Mouse (Mus musculus) cerebellum, adult 2 months (tissue): ENCODE measurements around the gene Zim1.

ENCODE experiments used
- CTCF ChIP-seq: fragments of 200-500 bp; IDR thresholded peaks from 2 replicates; pipeline ENCODE4 v1.5.1; 2011; ENCODE audit warnings: low read depth, mild to moderate bottlenecking, control low read depth, low read length, moderate library complexity, borderline replicate concordance; ENCODE audit not compliant: insufficient read depth
- POLR2A ChIP-seq: fragments of 200-500 bp; IDR thresholded peaks from 2 replicates; pipeline ENCODE4 v1.6.1; 2011; ENCODE audit warnings: low read length, control low read depth, borderline replicate concordance; ENCODE audit not compliant: insufficient read depth

DNA sequence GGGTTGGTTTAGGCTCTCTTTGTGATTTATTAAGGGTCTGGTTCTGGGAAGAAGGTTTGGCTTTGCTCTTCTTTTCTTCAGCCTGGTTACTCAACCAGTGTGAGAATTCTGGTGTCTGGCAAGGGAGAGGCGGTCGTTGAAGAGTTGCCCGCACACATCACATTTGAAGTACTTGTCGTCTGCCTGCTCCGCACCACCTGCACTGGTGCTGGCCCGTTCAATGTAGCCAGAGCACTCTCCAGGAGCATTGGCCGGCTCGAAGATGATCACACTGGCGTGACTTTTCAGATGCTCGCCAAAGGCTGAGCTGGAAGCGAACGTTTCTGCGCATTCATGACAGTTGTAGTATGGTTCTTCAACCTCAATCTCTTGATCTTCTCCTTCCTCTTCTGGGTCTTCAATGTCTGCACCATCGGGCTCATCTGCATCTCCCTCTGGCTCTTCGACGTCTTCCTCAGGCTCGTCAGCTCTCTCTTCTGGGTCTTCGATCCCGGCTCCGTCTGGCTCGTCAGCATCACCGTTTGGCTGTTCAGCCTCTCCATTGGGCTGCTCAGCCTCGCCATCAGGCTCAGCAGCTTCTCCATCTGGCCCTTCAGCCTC is 11.3 kb upstream of the Zim1 start:
- TF ChIP-seq CTCF (no peak), POLR2A (no peak)
